Mouse (Mus musculus) lung, postnatal 36 days (tissue): ENCODE measurements at regions not wholly inside any gene's neighbourhood (a gene's known extent, or its start where the extent isn't known, plus 50 kb on each side); places are given as distances from the start of the nearest gene placed in this dataset.
A peak's percentile ranks its signal among the peaks of the same experiment; 100 is the strongest.

Experiments
- DNase-seq: peaks from one replicate; pipeline ENCODE4 v3.0.0; 2022; ENCODE audit warnings: mixed read lengths

DNA sequence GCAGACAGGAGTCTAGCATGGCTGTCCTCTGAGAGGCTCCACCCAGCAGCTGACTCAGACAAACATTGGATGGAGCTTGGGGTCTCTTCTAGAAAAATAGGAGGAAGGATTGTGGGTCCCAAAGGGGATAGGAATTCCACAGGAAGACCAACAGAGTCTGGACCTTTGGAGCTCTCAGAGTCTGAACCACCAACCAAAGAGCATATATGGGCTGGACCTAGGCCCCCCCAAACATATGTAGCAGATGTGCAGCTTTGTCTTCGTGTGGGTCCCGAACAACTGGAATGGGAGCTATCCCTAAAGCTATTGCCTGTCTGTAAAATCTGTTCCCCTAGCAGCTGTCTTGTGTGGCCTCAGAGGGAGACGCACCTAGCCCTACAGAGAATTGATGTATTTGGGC lies 50.1 kb upstream of the Cpm start:
- DNase-seq, result no peak

DNA sequence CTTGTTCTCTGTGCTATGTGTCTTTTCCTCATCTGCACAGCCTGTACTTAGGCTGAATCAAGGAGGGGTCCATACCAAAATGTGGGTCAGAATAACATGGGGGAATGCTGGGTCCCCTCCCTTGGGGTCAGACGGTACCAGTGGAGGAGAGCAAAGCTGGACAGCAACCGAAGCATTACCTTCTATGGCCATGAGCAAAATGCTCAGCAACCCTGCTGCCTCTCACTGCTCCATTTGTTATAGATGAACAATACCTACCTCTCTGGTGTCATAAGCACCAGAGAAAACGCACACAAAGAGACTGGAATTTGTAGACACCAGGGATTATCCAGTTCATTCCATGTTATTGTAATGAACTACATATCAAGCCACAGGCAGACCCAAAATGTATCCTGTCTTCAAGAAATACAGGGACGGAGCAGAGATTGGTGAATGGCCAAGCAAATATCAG lies 50.6 kb upstream of the Cpm start:
- DNase-seq, result no peak

DNA sequence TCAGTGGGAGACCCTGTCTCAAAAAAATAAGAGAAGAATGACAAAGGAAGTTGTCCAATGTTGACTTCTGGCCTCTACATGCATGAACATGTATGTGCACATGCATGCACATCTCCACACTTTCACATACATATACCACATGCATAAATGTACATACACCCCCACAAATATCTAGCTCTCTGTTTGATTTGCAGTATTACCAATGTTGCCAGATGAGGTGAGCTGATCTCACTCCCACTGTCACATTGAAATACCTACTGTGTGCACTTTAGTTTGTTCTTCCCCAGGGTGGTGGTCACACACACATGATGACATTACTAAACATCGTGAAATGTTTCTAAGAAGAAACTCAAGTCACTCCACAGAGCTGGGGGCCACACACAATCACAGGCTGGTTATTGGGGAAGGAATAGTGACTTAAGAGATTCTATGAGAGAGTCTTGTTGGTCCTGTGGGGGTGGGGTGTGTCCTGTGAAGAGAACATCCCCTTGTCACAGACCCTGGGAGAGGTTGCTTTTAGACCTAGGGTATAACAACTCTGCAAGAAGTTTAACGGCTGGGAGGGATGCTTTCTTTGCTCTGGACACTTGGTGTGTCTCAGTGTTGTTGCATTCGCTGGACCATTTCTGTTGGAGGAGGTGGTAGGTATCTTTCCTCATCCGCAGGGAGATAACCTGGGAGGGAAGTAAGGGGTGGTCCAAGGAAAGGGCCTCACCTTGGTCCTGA lies 51.2 kb upstream of the Cpm start:
- DNase-seq, result no peak

DNA sequence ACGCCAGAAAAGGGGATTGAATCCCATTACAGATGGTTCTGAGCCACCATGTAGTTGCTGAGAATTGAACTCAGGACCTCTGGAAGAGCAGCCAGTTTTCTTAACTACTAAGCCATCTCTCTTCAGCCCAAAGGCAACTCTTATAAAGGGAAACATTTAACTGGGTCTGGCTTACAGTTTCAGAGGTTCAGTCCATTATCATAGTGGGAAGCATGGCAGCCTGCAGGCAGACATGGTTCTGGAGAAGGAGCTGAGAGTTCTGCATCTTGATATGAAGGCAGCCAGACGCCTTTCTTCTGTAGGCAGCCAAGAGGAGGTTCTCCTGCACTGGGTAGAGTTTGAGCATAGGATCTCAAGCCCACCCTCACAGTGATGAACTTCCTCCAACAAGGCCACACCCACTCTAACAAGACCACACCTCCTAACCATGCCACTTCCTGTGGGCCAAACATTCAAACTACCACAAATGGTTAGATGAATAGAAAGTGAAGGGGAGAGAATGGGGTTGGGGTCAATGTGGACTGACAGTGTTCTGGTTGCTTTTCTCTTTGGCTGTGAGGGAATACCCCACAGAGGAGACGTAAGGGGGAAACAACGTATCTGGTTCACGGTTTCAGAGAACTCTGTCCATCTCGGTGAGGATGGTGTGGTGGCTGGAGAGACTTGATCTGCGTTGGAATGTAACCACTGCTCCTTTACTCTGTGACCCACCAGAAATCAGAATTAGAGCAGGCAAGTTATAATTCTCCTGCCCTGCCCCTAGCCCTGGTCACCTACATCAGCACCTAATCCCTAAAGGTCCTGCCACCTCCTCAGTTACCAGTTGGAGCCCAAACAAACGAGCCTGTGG lies 52.2 kb upstream of the Cpm start:
- DNase-seq, result no peak

DNA sequence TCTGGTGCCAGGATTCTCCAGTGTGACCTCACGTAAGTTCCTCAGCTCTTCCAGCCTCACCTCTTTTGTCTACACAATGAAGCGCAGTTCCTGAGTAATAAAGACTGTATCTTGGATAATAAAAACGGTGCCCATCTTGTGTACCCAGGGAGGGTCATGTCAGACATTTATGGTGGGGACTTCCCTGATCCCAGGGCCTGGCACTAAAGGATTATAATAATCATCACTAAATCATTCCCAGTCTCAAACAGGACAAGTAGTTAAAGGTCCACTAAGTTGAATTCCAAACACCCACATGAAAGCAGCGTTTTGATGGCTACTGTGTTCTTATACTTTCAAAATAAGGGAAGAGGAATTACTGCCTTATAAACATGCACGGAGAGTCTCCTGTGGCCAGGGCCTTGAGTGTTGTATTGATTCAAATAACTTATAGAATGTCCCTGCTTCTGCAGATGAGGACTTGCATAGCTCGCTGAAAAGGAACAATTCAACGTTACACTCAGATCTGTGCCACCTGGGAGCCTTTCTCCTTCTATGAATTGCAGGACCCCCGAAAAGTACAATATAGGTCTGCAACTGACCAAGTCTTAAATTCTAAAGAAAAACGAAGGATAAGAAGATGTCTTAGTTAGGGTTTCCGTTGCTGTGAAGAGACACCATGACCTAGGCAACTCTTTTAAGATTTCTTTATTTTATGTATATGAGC lies 53.0 kb upstream of the Cpm start:
- DNase-seq, result no peak

DNA sequence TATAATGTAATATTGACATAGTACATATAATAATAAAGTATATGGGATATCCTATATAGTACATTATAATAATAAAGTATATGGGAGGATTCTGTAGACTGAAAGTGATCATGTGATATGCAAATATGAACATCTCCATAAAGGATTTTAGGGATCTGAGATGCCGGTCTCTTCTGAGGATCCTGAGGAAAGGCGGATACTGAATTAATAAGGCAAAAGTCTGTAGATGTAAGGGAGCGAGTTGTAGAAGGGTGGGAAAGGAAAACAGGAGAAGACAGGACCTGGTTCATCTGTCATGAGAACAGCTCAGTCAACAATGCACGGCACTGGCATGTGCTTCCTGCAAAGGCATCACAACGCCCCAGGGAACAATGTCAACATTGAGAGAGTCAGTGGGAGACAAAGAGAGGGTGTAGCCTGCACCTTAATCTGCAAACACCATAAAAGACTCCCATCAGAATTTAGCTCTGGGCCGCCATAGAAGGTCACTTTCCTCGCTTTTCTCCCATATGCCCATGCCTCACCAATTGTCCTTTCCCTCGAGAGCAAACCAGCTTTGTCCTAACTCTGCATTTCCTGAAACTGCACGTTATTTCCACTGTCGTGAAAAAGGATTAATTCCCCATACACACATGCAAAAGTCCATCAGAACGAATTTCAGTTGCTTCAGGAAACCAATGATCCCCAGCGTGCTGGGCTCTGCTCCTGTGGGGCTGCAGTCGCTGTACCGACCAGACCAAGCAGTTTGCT lies 53.7 kb upstream of the Cpm start:
- no peak for DNase-seq

DNA sequence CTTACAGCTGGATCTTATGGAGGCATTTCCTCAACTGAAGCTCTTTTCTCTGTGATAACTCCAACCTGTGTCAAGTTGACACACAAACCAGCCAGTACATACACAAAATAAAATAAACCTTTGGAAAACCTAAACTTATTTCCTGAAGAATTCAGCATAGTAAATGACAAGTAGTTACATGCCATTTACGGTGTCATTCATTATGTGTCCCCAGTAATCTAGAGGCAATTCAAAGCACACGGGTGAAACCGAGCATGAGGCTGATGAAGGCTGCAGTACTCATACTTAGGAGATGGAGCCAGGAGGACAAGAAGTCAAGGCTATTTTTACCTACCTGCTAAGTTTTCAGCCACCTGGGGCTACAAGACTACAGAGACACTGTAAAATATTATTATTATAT lies 54.4 kb upstream of the Cpm start:
- DNase-seq, result no peak

DNA sequence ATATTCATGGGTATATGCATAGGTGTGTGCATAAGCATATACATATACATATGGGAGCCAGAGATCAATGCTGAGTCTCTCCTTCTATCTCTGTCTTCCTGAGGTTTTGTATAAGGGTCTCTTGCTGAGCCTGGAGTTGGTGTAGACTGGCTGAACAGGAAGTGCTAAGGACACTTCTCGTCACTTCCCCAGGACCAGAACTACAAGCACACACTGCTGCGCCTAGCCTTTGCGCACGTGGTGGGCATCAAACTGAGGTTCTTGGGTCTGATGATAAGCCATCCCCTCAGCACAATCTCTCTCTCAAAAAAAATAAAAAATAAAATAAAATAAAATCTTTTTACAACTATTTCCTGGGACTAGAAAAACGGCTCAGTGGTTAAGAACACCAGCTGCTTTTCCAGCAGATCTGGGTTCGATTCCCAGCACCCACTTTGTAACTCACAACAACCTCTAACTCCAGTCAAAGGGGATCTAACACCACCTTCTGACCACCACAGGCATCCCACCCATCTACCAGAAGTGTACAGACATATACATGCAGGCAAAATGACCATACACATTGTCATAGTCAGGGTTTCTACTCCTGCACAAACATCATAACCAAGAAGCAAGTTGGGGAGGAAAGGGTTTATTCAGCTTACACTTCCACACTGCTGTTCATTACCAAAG lies 55.1 kb upstream of the Cpm start:
- no peak for DNase-seq

DNA sequence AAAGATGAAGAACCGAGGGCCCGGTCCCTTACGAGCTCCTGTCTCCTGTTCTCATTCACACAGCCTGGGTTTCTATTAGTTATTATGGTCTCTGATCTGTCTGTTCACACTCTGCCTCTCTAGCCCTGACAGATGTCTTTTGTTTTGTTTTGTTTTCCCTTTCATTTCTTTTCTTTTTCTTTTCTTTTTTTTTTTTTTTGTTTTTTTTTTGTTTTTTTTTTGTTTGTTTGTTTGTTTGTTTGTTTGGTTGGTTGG lies 55.8 kb upstream of the Cpm start:
- no peak for DNase-seq

DNA sequence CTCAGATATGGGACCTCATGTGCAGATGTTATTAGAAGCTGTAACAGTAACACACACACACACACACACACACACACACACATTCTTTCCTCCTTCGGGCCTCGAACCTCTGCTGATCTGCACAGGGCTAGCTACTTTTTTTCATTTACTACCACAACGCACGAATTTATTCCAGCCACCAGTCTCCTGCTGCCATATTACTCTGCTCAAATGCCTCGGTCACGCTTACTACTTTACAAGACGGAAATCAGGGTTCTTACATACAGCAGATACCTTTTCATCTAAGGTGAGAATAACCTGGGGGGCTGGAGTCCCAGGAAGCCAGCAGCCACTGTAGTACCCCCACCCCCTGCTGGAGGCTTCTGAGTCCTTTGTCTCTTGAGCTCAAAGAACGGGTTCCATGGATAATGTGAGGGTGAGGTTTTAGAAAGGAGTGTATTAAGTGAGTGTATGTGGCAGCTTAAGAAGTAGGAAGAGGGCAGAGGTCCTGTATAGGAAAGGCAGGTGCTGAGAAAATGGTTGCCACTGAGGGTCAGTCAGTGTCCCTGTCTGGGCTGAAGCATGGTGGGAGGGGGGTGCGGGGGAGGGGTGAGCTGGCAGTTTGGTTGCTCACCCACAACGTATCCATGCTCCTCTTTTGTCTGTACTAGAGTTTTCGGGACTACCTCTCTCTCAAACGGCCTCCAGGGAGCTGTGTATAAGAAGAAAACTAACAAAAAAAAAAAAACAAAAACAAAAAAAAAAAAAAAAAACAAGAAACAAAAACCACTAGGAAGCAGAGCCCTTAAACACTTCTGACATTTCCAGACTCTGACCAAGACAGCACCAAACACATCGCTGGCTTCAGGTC lies 56.3 kb upstream of the Cpm start:
- no peak for DNase-seq

DNA sequence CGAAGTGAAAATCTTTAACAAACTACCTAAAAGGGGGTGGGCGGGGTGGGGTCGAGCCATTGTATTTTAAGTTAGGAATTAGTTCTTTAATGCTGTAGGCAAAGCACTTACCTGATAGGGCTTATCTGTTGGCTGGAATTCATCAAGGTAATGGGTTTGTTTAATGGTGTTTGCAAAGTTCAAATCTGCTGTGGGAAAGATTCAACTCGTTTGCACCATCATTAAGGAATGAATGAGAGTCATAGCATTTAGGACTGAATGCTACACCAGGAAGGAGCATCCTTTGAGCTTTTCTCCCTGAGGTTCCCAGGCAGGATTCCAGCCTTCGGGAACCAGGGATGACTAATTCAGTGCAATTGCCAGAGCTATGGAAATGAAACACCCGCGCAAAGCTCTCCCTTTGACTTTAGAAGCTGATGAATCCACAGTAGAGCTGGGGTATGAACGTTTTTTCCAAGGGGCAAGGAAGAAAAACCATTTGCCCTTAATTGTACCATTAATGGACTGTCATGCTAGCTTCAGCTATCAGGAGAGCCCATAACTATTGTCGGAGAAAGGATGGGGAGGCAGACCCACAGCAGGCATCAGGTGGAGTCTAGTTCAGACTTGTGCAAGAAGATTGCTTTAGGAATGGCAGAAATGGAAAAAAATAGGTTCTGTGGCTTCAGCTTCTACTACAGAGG lies 57.3 kb upstream of the Cpm start:
- DNase-seq, result no peak

DNA sequence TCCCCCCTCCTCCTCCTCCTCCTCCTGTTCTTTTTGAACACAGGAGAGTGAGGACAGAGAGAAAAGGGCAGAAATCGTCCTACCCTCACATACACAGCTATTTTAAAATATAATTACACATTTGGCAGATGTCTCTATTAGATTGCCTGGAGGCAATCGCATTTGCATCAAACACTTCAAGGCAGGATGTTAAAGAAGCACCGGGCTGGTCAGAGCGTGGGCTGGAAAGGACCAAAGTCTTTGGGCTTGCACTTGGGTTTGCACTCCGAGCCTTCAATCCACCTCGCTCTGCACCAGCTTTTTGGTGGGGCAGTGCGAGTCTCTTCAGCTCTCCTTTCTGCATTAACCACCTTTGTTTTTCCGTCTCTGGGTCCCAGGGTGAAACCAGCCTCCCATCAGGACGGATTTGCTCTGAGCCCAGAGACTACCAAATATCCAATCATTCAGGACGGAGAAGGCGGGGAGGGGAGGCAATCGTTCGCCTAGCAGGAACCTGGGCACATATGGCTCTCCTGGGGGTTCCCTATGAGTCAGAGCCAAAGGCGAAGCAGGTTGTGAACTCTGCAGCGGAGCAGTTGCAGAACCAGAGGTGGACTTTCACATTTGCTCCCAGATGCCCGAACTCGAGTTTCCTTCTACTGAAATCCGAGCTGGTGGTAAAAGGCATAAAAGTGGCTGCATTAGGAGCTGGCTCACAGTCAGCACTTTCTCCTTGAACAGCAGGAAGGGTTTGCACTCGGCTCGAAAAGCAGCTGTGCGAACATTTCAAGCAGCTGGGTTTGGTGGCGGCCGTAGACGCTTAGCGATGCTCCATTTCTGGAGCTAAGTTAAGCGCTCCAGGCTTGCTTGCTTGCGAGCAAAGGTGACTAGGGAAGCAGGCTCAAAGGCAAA lies 58.1 kb upstream of the Cpm start:
- DNase-seq, result peak; percentile 41

DNA sequence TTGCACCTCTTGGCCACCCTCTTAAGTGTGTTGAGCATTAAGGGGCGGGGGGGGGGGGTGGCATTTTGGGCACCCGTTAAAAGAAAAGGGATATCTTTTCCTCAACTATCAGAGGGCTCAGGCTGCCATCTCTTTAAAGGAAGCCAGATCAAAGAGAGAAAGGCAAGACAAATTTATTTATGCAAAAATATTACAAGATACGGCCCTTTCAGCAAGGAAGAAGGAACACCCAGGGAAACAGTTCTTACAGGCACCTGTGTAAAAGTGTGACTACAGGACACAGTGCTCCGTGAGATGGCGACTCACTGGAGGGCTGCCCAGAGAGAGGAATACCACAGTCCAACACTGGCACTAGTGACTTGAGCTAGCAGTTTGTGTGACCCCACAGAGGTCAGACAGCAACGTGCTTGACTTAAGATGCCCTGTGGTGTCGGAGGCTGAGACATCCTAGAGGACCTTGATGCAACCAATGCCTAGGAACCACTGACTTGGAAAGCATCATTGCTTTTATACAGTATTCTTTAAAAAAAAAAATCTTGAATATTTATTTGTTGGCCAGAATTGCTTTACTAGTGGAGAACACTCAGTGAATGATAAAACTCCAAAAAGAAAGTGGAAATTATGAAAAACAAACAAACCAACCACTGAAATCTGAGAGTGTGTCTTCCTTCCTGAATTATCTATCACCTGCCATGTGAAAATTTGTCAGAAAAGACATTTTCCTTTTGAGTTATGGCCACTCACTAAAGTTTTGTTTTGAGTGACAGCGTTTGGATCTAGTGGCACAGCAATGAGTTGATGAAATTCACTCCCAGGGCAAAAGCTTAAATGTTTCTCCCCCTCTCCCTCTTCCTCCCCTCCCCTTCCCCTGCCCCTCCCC lies 59.0 kb upstream of the Cpm start:
- DNase-seq, result no peak

DNA sequence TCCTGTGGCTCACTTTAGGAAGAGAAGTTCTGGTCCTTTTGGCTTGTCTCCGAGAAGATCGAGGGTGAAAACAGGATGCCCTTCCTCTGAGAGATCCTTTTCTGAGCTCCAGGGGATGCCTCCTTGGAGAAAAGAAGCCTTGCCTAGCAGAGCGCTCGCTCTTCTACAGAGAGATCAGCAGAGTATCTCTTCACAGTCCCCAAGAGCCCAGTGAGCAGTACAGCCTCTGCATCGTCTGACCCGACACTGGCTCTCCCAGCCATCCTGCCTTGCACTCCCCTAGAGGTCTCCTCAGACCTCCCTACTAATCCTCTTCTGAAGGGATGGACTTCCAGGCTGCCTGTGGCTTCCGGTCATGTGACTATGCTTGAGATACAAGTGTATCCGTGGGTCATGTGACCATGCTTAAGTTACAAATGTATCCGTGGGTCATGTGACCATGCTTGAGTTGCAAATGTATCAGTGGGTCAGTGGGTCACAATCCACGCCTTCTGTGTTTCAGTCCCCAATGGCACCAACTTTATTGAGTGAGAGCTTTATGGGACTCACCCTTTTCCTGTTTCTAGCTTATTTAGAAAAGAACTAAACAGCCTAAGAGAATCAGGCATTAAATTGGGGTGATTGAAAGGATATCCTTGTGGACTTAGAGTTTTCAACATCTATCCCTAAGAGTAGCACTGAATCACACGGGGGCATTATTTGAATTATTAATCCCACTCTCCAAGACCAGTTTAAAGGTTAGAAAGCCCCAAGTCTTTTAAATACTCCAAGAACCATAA lies 59.8 kb upstream of the Cpm start:
- no peak for DNase-seq

DNA sequence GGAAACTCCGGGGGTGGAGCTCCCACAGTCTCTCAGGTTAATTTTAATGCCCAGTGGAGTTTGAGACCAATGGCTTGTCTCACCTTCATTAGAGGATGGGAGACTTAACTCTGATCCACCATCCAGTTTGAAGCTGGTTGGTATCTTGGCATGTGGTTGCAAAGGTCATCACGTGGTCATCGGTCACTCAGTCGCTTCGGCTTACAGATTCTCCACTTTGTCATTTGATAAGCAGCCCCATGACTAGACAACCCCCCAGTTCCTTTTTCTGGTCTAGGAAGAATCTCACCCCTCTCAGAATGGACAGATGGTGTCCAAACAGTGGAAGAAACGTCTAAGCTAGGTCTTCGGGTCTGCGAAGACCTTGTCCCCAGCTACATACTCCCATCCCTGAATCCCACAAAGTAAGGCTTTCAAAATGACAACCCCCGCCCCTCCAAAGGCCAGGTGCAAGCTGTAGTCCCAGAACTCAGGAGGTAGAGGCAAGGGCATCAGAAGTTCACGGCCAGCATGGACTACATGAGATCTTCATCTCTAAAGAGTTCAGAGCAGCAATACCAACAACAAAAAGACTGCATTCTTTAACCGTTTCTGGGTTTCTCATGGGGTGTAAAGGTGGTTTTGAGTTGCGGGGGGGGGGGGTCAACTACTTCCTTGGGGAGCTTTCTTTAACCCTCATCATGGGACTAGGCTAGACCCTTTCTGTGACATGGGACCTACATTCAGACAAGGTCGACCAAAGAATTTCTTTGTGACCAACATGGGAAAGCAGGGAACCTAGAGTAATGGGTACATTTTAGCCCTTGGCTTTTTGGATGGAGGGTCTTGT lies 60.6 kb upstream of the Cpm start:
- no peak for DNase-seq

DNA sequence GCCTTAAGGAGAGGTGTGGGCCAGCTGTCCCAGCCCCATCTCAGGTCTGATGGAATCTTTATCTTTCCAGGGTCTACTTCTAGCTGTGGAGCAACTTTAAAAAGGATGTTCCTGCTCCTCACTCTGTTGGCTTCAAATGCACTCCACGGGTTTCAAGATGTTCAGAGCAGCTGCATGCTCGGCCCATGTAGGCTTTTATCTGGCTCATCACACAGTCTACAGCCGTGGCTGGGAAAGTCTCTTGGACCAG lies 61.2 kb upstream of the Cpm start:
- no peak for DNase-seq

DNA sequence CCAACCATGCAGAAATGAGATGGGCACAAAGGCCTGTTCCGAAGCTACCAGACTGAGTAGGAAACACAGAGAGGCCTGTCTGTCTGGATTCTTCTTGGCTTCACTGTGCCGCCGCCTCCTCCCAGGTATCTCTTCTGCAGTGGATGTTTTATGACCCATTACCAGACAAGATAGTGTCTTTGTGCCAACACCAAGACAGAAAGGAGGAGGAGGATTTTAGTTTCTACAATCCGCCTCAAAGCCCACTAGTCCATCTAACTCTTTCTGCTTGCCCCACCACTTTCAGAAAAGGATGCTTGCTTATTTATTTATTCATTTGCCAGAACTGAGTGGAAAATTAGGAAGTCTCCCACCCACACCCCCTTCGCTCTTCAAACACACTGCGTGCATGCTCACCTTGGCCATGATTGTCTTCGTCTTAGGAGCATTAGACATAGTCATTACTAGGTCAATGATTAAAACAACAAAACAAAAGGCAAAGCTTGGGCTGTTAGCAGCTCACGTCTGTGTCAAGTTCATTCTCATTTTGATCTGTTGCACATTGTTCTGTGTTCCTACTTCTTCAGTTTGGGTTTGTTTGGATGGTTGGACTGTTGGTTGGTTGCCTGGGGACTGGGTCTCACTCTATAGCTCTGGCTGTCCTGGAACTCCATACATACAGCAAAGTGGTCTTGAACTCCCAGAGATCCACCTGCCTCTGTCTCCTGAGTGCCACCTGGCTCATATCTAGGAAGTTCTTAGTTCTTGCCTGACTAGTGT lies 61.7 kb upstream of the Cpm start:
- DNase-seq, result no peak
